In the genomic region with DNA sequence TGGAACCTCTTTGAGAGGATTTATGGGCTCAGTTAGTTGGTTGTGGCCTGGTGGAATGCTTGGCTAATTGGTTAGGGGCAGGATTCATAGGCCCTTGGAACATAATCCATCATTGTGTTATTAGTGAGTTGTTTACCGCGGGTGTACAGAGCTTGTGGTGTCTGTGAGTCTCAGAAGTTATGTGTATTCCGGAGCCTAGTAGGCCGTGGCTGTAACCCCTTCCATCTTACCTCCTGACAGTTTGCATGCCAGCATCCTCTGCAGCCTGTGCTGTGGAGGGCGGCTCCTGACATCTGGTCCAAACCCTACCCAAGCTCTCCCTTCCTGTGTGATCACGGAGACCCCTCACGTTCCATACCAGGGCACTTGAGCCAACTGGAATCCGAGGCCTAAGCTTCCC, we compare ENCODE assay signal across 17 mouse cellular contexts. TPM values are rescaled to one million over a fixed set of nuclear protein-coding genes. Genes with fewer than 3 reads are reported as not detected.
DNase-seq lines count a peak whose midpoint lies in the region; ATAC-seq and TF ChIP-seq lines count a peak whose summit lies in the region.
"Had no signal": no experiment of that assay in that cellular context is flagged by ENCODE, and none has a peak within 500 bp of the region (broad histone marks: within the 10 kb centered on the region; RNA-seq: fewer than 3 reads in every experiment).

No protein-coding gene starts in this region.

- TF ChIP-seq CTCF in lung, postnatal 0 days (IDR thresholded peaks at IDR 0.05) = no peak

- H3K4me2 ChIP-seq in hindbrain, embryonic 12.5 days (replicated peaks) = peak overlapping the region; percentile 85
- H3K4me2 ChIP-seq in hindbrain, embryonic 14.5 days (replicated peaks) = peak overlapping the region; percentile 57
- H3K4me2 ChIP-seq in midbrain, embryonic 16.5 days (ENCODE audit: low read length) = peak overlapping the region; percentile 76
- no peak overlapping the region for H3K4me2 ChIP-seq in lung, postnatal 0 days (replicated peaks; ENCODE audit: low read depth, low read length)
- H3K4me2 ChIP-seq: embryonic facial prominence, embryonic 13.5 days; heart, embryonic 13.5 days; limb, embryonic 12.5 days; liver, embryonic 13.5 days had no signal

- 0 out of 2 replicates have a peak overlapping the region, but pooled peaks have one; percentile 82 for H3K4me3 ChIP-seq in hindbrain, embryonic 12.5 days
- no peak overlapping the region for H3K4me3 ChIP-seq in hindbrain, embryonic 14.5 days (replicated peaks; ENCODE audit: low read length)
- no peak overlapping the region for H3K4me3 ChIP-seq in midbrain, embryonic 16.5 days (ENCODE audit: low read depth, low read length)
- H3K4me3 ChIP-seq in lung, postnatal 0 days (ENCODE audit: low read depth, low read length) = no peak overlapping the region
- H3K4me3 ChIP-seq: embryonic facial prominence, embryonic 13.5 days; heart, embryonic 13.5 days; limb, embryonic 12.5 days; liver, embryonic 13.5 days; myocyte had no signal

- H3K4me1 ChIP-seq in hindbrain, embryonic 12.5 days = peaks cover 83% of the 10 kb centered on the region
- peaks cover 62% of the 10 kb centered on the region for H3K4me1 ChIP-seq in hindbrain, embryonic 14.5 days (replicated peaks; ENCODE audit: control insufficient read depth, insufficient read depth, low read length)
- peaks cover 35% of the 10 kb centered on the region for H3K4me1 ChIP-seq in midbrain, embryonic 16.5 days (ENCODE audit: control insufficient read depth, insufficient read depth, low read length)
- peaks cover 21% of the 10 kb centered on the region for H3K4me1 ChIP-seq in lung, postnatal 0 days (ENCODE audit: insufficient read depth, low read depth, low read length)

- no peak for ATAC-seq in hindbrain, embryonic 12.5 days (ENCODE audit: low FRiP score)
- ATAC-seq in hindbrain, embryonic 14.5 days (ENCODE audit: low FRiP score) = no peak
- no peak for ATAC-seq in midbrain, embryonic 16.5 days
- no peak for ATAC-seq in lung, postnatal 0 days
- ATAC-seq in erythroblast, adult 5-6 weeks (replicated peaks; ENCODE audit: low FRiP score, poor library complexity, severe bottlenecking) = no peak
- ATAC-seq: intestine, postnatal 0 days had no signal

- no peaks in the 10 kb centered on the region for H3K36me3 ChIP-seq in hindbrain, embryonic 12.5 days
- H3K36me3 ChIP-seq in hindbrain, embryonic 14.5 days (replicated peaks; ENCODE audit: control insufficient read depth, insufficient read depth) = peaks cover 7% of the 10 kb centered on the region; the same call in 1 of the 2 replicates
- no peaks in the 10 kb centered on the region for H3K36me3 ChIP-seq in midbrain, embryonic 16.5 days (ENCODE audit: control insufficient read depth, insufficient read depth, low read length)
- no peaks in the 10 kb centered on the region for H3K36me3 ChIP-seq in lung, postnatal 0 days (ENCODE audit: insufficient read depth, low read length)
- H3K36me3 ChIP-seq: embryonic facial prominence, embryonic 13.5 days; heart, embryonic 13.5 days; limb, embryonic 12.5 days; liver, embryonic 13.5 days had no signal

- peak; percentile 83 for DNase-seq in heart, adult 11 months
- DNase-seq in heart, adult 18-20 months = no peak
- no peak for DNase-seq in hindbrain, embryonic 14.5 days (ENCODE audit: low spot score)
- DNase-seq in lung, postnatal 0 days (ENCODE audit: low spot score) = no peak
- DNase-seq: heart, postnatal 4 days; kidney, postnatal 10 days; liver, embryonic 13.5 days; thymus, postnatal 14 days had no signal

- peak overlapping the region; percentile 38; the same call in 1 of the 2 replicates for H3K9ac ChIP-seq in hindbrain, embryonic 12.5 days
- peak overlapping the region; percentile 31; the same call in 1 of the 2 replicates for H3K9ac ChIP-seq in hindbrain, embryonic 14.5 days
- no peak overlapping the region for H3K9ac ChIP-seq in midbrain, embryonic 16.5 days (ENCODE audit: low read depth, low read length)
- H3K9ac ChIP-seq in lung, postnatal 0 days (replicated peaks; ENCODE audit: low read depth) = no peak overlapping the region
- H3K9ac ChIP-seq: embryonic facial prominence, embryonic 13.5 days; heart, embryonic 13.5 days; limb, embryonic 12.5 days; liver, embryonic 13.5 days had no signal

- H3K27me3 ChIP-seq in hindbrain, embryonic 12.5 days = peaks cover 20% of the 10 kb centered on the region
- no peaks in the 10 kb centered on the region for H3K27me3 ChIP-seq in hindbrain, embryonic 14.5 days (ENCODE audit: control insufficient read depth, insufficient read depth, low read length)
- no peaks in the 10 kb centered on the region for H3K27me3 ChIP-seq in midbrain, embryonic 16.5 days (ENCODE audit: control insufficient read depth, insufficient read depth, low read depth, low read length)
- peaks cover 13% of the 10 kb centered on the region; the same call in 1 of the 2 replicates for H3K27me3 ChIP-seq in lung, postnatal 0 days (replicated peaks; ENCODE audit: insufficient read depth, low read length)

- no peak for TF ChIP-seq EP300 in lung, postnatal 0 days (IDR thresholded peaks at IDR 0.05)

- H3K9me3 ChIP-seq in hindbrain, embryonic 12.5 days (replicated peaks) = no peaks in the 10 kb centered on the region
- H3K9me3 ChIP-seq in hindbrain, embryonic 14.5 days (ENCODE audit: control insufficient read depth, low read length) = no peaks in the 10 kb centered on the region
- no peaks in the 10 kb centered on the region for H3K9me3 ChIP-seq in midbrain, embryonic 16.5 days (replicated peaks; ENCODE audit: control insufficient read depth, low read length, poor library complexity, severe bottlenecking)
- H3K9me3 ChIP-seq in lung, postnatal 0 days (ENCODE audit: low read length) = no peaks in the 10 kb centered on the region
- H3K9me3 ChIP-seq: embryonic facial prominence, embryonic 13.5 days; heart, embryonic 13.5 days; limb, embryonic 12.5 days; liver, embryonic 13.5 days had no signal

- WGBS in hindbrain, embryonic 12.5 days = 84% methylated on average over 8 of the region's 8 CpGs
- WGBS in hindbrain, embryonic 14.5 days = 71% methylated on average over 8 of the region's 8 CpGs
- 84% methylated on average over 8 of the region's 8 CpGs for WGBS in midbrain, embryonic 16.5 days
- WGBS in lung, postnatal 0 days = 77% methylated on average over 8 of the region's 8 CpGs

- H3K27ac ChIP-seq in hindbrain, embryonic 12.5 days = no peak overlapping the region
- no peak overlapping the region for H3K27ac ChIP-seq in hindbrain, embryonic 14.5 days
- H3K27ac ChIP-seq in midbrain, embryonic 16.5 days (ENCODE audit: low read length) = no peak overlapping the region
- no peak overlapping the region for H3K27ac ChIP-seq in lung, postnatal 0 days (ENCODE audit: low read length)
- H3K27ac ChIP-seq: embryonic facial prominence, embryonic 13.5 days; heart, embryonic 13.5 days; limb, embryonic 12.5 days; liver, embryonic 13.5 days; stomach, postnatal 0 days had no signal

RNA-seq across cellular contexts. Expression of gene Rab6b, which starts 2.7 kb away (rescaled TPM):
- total RNA-seq in heart, adult 18-20 months (2021) = 1 to 10 TPM; 1.2 to 1.8 TPM
- 58.0 and 62.5 TPM in 2 replicates for polyA plus RNA-seq in hindbrain, embryonic 12.5 days (2016; fragmentation: Nextera tagmentation; extraction: Ambion mirVana)
- 80.7 and 92.0 TPM in 2 replicates for polyA plus RNA-seq in hindbrain, embryonic 14.5 days (2014; fragmentation: Nextera tagmentation; extraction: Ambion mirVana)
- polyA plus RNA-seq in midbrain, embryonic 16.5 days (2015; fragmentation: Nextera tagmentation; extraction: Ambion mirVana) = 108 and 126 TPM in 2 replicates
- 6.8 and 7.3 TPM in 2 replicates for polyA plus RNA-seq in lung, postnatal 0 days (2015; fragmentation: Nextera tagmentation; extraction: Ambion mirVana)
- 0.84 TPM in 1 of 2 replicates, not detected in the other for total RNA-seq in erythroblast, adult 5-6 weeks (2015; ENCODE audit: low replicate concordance)
- total RNA-seq in erythroblast, adult 5-6 weeks (2017; ENCODE audit: low replicate concordance) = 0.09 TPM in 1 of 2 replicates, not detected in the other

Comparison
In these comparisons a context has a peak if more than half of its experiments do, and no peak if none do; other contexts are left out.
1. H3K9ac ChIP-seq: peak in hindbrain, embryonic 12.5 days (single experiment) and hindbrain, embryonic 14.5 days (single experiment); none in midbrain, embryonic 16.5 days (single experiment) and lung, postnatal 0 days (single experiment).